Mouse (Mus musculus) hindbrain, embryonic 16.5 days (tissue): ENCODE results near the gene Grsf1. TPM values are rescaled to one million over a fixed set of nuclear protein-coding genes. Genes with fewer than 3 reads are reported as not detected.

Experiments used
- ATAC-seq: fragments of 200-750 bp; cut with Nextera tagmentation; 2 replicates; pipeline ENCODE4 v1.8.0; 2017; ENCODE audit warnings: moderate TSS enrichment, moderate library complexity
- H3K27ac ChIP-seq: fragments of 300-500 bp; sonication (generic); 2 replicates; pipeline ENCODE4 v1.5.1; 2014; ENCODE audit warnings: low read depth, mild to moderate bottlenecking, control low read depth, low read length, moderate library complexity
- H3K27me3 ChIP-seq: fragments of 300-500 bp; sonication (generic); replicated peaks from 2 replicates; pipeline ENCODE4 v1.6.1; 2014; ENCODE audit warnings: low read length; ENCODE audit not compliant: control insufficient read depth, insufficient read depth
- H3K36me3 ChIP-seq: fragments of 300-500 bp; sonication (generic); 2 replicates; pipeline ENCODE4 v1.6.1; 2014; ENCODE audit warnings: mild to moderate bottlenecking, low read length, moderate library complexity, mixed read lengths; ENCODE audit not compliant: control insufficient read depth, insufficient read depth
- H3K4me1 ChIP-seq: fragments of 300-500 bp; sonication (generic); 2 replicates; pipeline ENCODE4 v1.6.1; 2014; ENCODE audit warnings: low read depth, low read length; ENCODE audit not compliant: control insufficient read depth, insufficient read depth
- H3K4me2 ChIP-seq: fragments of 300-500 bp; sonication (generic); 2 replicates; pipeline ENCODE4 v1.6.1; 2014; ENCODE audit warnings: mild to moderate bottlenecking, low read length, control low read depth, moderate library complexity
- H3K4me3 ChIP-seq: fragments of 300-500 bp; sonication (generic); 2 replicates; pipeline ENCODE4 v1.5.1; 2014; ENCODE audit warnings: mild to moderate bottlenecking, low read length, control low read depth, moderate library complexity
- H3K9ac ChIP-seq: fragments of 300-500 bp; sonication (generic); 2 replicates; pipeline ENCODE4 v1.6.1; 2014; ENCODE audit warnings: low read depth, mild to moderate bottlenecking, control low read depth, low read length, moderate library complexity
- H3K9me3 ChIP-seq: fragments of 300-500 bp; sonication (generic); 2 replicates; pipeline ENCODE4 v1.6.1; 2014; ENCODE audit warnings: mild to moderate bottlenecking, low read length, moderate library complexity; ENCODE audit not compliant: control insufficient read depth
- WGBS: fragments of 180-500 bp; shearing (Covaris S2); extraction: QIAGEN DNeasy Blood & Tissue Kit; methylation state at CpG from one replicate; pipeline ENCODE4 v1.1.7; 2014; 5-methylcytosine and 5-hydroxymethylcytosine counted together
- polyA plus RNA-seq: library from polyadenylated mRNA; unstranded; fragments of >200 nt; fragmentation: Nextera tagmentation; extraction: Ambion mirVana; gene quantifications from 2 replicates; pipeline ENCODE4 v1.2.1, GENCODE M21; 2015

The Grsf1 gene
- polyA plus RNA-seq, 1 experiment from 2014 or later = 39.4 TPM

GRCm38 (mm10) chr5:88616988-88617387 is 59.0 kb downstream of the Grsf1 start:
- Histone ChIP-seq H3K4me1 (no peaks in the 10 kb centered on the region), H3K9me3 (no peaks in the 10 kb centered on the region), H3K4me2 (no peak overlapping the region), H3K27ac (no peak overlapping the region), H3K9ac (no peak overlapping the region), H3K36me3 (peaks cover 35% of the 10 kb centered on the region), H3K27me3 (no peaks in the 10 kb centered on the region), H3K4me3 (no peak overlapping the region)
- WGBS = 91% methylated on average over 4 of the region's 4 CpGs
- ATAC-seq = no peak

GRCm38 (mm10) chr5:88614129-88614528 is 61.8 kb downstream of the Grsf1 start:
- WGBS = 100% methylated on average over 1 of the region's 1 CpGs
- Histone ChIP-seq H3K4me3 (no peak overlapping the region), H3K9ac (no peak overlapping the region), H3K4me2 (no peak overlapping the region), H3K27ac (no peak overlapping the region), H3K9me3 (no peaks in the 10 kb centered on the region), H3K4me1 (no peaks in the 10 kb centered on the region), H3K36me3 (peaks cover 21% of the 10 kb centered on the region), H3K27me3 (no peaks in the 10 kb centered on the region)
- ATAC-seq = peak; percentile 24; the same call in 1 of the 2 replicates

Other genes with a start within 250 kb of the Grsf1 start
- not detected in 2 replicates for gene Ambn, start 220.2 kb downstream of the Grsf1 start, polyA plus RNA-seq
- gene Enam, start 188.2 kb downstream of the Grsf1 start, polyA plus RNA-seq = not detected in 2 replicates
- gene Jchain, start 148.3 kb downstream of the Grsf1 start, polyA plus RNA-seq = 0.14 and 0.40 TPM in 2 replicates
- gene Utp3, start 121.7 kb downstream of the Grsf1 start, polyA plus RNA-seq = 47.6 and 48.3 TPM in 2 replicates
- gene Rufy3, start 111.1 kb downstream of the Grsf1 start, polyA plus RNA-seq = 247 and 253 TPM in 2 replicates
- 7.5 and 9.4 TPM in 2 replicates for gene Mob1b, start 44.7 kb upstream of the Grsf1 start, polyA plus RNA-seq
- gene Dck, start 88.8 kb upstream of the Grsf1 start, polyA plus RNA-seq = 41.7 and 44.1 TPM in 2 replicates
- gene Slc4a4, start 210.6 kb upstream of the Grsf1 start, polyA plus RNA-seq = 9.1 and 9.5 TPM in 2 replicates